Mouse (Mus musculus) olfactory bulb, adult 2 months (tissue): ENCODE results near the gene Oip5.

Experiments used
- CTCF ChIP-seq: fragments of 200-500 bp; IDR thresholded peaks from 2 replicates; pipeline ENCODE4 v1.5.1; 2012; ENCODE audit warnings: low read depth, mild to moderate bottlenecking, low read length, moderate library complexity; ENCODE audit not compliant: insufficient read depth
- POLR2A ChIP-seq: fragments of 200-500 bp; IDR thresholded peaks from 2 replicates; pipeline ENCODE4 v1.6.1; 2012; ENCODE audit warnings: mild to moderate bottlenecking, low read depth, low read length, moderate library complexity; ENCODE audit not compliant: insufficient read depth

DNA sequence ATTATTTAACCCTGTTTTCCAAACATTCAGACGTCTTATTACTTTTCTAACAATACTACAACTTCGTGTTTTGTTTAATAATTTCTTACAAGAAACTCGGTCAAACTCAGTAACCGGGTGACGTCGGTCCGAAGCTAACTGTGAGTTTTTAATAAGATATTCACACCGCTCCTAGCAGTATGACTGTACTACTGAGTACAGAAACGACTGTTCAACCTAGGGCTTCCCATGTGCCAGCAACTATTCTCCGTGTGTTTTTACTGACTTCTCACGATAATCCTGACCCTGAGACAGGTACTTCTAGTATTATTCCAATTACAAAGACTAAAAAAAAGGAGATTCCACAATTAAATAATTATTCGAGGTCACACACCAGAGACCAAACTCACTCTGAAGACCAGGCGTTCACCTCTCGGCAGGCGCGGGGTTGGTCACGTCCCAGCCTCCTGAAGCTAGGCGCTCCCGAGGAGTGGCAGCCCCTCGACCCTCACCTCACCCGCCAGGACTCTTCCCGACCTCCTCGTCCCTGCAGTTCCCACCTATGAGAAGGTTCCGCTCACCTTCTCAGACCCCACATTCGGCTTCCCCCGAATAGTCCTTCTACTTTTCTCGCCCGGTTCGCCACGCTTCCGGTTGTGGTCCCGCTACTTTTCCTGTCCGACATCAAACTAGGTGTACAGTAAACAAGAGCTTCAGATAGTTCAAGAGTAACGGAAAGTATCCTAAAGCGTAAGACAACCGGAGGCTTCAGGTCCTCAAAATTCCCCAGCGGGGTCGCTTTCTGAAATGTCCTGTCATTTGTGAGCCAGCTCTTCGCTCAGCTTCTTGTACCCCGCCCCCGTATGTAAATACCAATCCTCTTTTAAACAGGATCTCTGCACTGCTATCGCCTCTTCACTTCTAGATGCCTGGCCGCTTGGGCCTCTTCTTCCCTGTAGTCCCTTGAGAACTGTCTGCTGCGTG, 44.2 kb upstream of the Oip5 start, which contains the start of gene Ndufaf1:
- TF ChIP-seq CTCF (no peak), POLR2A (no peak)
